Mouse (Mus musculus) urinary bladder, postnatal 14 days (tissue): ENCODE results near the gene Slc35f3.

Experiments
- DNase-seq: peaks from one replicate; pipeline ENCODE4 v3.0.0; 2021; ENCODE audit warnings: low spot score

The Slc35f3 gene

DNA sequence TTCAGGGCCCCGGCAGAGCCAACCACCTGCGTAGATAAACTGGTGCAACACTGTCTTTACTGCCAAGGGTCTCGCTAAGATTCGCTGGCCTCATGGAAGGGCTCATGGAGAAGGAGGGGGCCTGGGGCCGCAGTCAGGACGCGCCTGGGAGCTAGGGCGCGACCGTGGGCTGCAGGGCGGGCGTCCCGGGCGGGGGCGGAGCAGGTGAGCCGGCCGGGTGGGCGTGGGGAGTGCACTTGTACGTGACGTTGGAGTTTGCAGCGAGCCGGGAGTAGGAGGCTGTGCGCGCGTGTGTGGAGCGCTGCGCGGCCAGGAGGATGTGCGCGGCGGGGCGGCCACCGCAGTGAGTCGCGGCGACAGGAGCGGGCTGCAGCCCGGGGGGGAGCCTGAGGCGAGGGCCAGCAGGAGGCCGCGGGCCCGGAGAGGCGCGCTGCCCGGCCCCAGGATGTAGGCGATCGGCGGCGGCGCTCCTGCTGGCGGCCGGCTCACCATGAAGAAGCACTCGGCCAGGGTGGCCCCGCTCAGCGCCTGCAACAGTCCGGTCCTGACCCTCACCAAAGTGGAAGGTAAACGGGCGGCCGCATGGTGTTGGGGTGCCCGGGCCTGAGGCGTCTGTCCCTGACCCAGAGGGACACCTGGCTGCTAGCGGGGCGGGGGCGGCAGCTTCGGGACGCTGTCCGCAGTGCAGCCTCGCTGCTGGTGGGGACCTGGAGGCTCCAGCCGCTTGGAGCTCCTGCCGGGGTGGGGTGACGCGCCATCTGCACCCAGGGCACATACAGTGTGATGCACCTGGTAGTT lies at the start of gene Slc35f3:
TSS of gene Slc35f3 (plus strand) at position 263 of the 798 bp plus-strand sequence.
- DNase-seq: peak; percentile 9

DNA sequence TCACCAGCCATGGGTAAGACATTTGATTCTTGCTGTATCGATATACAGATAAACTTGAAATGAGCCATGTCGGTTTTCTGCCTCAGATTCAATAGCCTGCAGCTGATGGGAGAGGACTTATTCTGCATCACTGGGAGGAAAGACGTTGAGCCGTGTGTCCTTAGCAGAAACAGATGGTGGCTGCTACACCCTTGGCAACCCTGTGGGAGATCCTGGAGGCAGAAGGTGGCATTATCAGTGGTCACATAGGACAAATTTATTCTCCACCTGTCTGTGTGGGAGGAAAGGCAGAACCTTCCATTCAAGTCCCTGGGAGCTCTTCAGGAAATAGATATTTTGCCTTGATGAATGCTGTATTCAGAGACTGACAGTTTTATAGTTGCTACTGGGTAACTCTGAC lies 47.9 kb upstream of the Slc35f3 start:
- no peak for DNase-seq

DNA sequence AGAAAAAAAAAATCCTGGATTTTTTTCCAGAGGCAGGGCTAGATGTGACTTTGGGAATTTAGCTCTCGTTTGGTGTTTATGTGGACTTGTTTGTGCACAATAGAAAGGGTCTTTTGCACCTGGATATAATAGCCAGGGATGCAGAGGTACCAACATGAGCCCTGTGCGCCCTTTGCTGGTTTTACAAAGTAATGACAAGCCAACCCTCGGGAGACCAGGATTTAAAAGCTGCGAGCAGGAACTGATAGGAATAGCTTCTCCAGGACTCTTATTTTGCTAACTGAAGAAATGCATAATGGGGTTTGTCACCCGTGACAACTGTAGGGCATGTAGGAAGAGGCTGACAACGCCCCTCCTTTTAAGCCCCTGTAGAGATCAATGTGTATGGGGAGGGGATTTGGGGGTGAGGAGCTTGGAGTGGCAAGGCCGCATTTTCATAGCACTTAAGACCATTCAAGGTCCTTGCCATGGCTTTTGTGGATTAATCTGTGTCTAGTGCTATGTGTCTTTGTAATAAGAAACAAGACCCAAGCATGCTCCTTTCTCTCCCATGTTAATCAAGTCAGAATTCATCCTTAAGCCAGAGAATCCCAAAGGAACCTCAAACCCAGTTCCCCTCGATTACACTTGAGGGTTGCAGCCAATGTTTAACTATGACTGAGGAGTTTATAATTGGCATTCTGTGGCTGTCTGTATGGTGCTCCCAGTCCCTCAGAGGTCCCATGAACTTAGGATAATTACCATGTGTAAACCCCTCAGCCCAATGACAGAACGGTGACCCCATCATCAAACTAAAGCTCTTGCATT lies 41.6 kb upstream of the Slc35f3 start:
- DNase-seq: no peak

DNA sequence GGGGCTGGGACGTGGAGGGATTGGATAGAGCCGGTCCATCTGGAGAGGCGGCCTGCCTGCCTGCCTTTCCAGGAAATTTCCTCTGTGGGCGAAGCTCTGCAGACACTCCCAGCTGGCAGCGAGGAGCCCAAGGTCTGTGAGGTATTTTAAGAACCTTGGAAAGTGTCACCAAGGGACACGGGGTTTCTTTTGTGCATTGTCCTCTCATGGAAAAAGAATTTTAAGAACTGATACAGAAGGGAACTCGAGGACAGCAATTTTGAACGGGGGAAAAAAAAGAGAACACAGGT lies 41.0 kb upstream of the Slc35f3 start:
- no peak for DNase-seq

DNA sequence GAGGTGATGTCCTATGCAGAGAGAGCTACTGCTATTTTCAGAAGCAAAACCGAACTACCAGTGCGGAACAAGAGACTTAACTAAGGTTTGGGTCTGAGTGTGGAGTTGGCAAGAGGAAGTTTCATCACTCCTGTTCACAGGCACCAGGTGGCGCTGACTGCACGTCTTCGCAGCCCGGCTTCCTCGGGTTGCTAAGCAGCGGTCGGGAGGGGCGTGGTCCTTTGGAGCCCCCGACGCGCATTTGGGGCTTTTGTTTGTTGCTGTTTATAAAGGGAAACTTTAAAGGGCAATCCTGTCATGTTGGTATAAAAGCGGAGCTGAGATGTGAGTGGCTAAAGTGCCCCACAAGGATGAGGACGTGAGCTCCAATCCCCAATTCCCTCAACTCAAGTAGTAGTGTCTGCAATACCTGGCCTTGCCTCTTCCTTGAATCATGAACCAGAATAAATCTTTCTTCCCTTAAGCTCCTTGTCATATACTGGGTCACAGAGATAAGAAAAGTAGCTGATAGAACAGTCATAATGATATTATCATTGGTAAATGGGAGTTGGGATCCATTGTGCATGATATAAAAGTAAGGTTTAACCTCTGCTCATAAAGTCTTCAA lies 40.1 kb upstream of the Slc35f3 start:
- peak; percentile 68 for DNase-seq

DNA sequence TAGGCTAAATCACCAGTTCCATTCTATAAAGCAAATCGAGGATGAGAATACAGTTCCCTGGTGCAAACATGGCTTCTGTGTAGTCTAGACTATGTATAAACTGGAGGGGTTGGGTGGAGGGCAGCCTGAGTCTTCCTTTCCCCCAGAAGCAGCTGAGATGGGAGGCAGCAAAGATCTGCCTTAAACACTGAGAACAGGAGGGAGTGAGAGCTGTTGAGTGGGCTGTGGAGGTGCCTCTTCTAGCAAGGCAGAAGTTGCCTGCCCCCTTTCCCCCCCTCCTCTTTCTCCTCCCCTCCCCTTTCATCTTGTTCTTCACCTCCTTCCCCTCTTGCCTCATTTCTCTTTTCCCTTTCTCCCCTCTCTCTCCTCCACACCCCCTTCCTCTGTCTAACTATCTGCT lies 33.2 kb upstream of the Slc35f3 start:
- no peak for DNase-seq

DNA sequence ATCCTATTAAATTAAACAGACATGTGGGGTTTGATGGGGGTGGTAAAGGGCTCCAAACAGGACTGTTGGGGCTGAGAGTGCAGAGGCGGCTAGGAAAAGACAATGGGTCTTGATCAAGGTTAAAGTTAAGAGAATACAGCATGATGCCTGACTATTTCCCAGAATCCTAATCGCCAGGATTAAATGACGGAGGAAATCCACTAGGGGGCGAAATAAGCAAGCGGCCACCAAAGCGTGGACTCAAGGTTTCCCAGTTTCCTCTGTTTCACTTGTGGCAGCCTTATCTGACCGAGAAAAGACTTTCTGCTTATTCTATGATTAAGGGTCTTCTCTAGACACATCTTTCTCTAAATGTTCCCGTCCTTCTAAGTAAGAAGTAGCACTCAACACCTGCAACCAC lies 31.2 kb upstream of the Slc35f3 start:
- DNase-seq: no peak

DNA sequence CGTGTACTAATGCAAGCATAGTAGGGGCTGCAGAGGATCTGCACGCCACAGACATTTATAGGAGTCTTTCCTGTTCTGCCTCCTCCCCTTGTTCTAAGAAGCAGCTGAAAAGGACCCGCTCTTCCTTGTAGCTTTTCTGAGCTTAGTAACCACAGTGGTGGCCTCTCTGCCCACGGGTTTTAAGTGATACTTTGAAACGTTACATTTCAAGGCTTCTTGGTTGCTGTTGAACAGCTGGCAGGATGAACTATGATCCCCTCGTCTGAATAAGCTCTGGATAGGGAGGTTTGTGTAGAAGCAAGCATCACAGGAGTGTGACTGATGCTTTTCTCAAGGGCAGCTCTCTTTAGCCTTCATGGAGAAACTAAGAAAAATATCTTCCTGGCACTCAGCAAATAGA lies 28.6 kb upstream of the Slc35f3 start:
- DNase-seq: no peak

DNA sequence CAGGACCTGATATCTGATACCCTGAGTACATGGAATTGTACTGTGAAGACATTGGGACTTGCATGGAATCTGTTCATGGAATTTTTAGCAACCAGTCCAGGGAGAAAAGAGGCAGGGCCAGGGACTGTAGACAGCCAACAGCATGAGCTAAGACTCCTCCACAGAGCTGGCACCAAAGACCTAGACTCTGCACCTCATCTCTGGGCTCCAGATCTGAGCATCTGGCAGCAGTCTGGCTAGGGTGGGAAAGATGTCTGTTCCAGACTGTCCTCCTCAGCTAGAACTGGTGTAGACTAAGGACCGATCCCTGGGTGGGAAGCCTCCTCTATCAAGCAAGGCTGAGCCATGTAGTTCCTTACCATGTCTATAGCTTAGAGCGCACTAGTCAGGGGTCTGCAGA lies 25.9 kb upstream of the Slc35f3 start:
- no peak for DNase-seq

DNA sequence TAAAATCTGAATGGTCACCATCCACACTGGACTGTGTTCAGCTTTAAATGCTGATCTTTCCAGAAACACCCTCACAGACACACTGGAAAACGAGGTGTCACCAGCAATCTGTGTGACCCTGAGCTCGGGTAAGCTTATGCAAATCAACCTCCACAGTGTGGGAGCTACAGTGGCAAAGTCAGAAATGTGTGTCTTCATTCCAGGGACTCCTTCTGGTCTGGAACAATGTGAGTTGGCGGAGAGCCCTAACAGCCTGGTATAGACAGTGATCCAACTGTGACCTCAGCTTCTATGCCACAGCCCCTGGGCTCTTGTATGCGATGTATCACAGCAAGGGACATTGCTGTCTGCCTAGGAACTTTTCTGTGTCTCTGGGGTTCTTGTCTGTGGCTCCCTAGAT lies 25.3 kb upstream of the Slc35f3 start:
- DNase-seq: no peak

DNA sequence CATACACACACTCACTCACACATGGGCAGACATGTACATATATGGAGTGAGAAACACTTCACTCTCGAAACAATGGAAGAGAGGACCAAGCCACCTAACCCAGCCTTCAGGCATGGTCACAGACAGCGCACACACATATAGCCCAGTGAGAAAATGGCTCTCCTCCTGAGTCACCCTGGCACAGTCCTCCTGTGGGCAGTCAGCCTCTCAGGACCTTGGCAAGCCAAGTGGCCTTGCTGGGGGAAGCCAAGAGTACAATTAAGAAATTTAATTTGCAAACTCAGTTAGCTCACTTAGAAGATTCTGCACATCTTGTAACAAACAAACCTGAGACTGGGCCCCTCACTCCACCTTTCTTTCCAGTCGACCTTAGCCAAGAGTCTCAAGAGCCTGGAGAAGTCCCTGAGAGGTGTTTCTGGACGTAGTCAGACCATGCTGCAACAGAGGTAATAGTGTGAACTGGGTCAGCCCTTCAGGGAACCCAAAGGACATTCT lies 23.4 kb upstream of the Slc35f3 start:
- no peak for DNase-seq

DNA sequence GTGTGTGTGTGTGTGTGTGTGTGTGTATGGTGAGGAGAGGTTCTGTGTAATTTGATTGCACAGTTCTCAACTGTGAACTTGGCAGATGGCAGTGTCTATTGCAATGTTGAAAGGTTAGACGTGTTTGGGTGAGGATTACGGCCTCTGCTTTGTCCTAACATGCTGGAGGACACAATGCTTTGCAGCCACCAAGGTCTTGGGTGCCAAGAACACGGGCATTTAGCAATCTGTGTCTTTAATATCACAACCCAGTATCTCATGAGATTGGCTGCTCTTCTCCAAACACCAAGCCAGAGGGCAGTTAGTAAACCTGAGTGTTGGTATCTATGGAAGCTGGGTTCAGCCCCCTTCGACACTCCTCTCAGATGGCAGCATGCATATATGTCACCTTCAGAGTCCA lies 22.5 kb upstream of the Slc35f3 start:
- no peak for DNase-seq

DNA sequence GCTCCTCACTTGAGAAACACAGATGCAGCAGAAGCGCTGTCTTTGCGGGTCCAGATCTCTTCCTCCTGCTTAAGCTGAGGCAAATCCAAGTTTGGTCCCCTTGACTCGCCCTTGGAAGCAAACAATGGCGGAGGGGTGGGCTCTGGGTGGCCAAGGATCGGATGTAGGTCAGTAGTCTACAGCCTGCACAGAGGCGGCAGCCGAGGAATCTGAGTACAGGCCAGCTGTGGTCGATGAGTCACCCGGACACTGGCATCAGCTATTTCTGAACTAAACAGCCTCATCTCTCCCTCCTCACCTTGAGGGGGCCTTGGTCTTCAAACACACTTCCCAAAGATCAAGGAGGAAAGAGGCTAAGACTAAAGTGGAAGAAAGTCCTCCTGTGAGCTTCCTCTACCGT lies 6.4 kb upstream of the Slc35f3 start:
- no peak for DNase-seq

DNA sequence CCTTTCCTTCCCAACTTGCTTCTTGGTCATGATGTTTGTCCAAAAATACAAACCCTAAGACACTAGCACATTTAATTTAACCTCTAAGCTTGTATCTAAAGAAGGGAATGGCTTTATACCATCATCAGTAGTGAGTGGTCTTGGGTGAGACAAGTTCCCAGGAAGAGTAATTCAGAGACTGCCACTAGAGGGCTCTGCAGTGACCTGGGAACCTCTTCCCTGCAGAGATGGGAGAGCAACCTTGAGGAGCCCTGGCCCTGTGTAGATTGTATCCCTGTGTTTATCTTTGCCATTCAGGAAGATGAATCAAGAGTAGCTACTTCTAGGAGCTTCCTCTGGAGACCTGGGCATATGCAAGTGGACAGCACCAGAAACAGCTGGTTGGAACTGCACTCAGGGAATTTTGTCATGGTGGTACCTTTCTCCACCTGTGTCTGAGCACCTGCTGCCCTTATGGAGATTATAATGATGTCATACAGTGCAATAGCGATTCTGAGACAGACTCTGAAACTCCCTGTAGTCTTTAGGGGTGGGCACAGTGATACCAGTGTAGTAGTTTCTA lies 993 bp upstream of the Slc35f3 start:
- peak; percentile 39 for DNase-seq

DNA sequence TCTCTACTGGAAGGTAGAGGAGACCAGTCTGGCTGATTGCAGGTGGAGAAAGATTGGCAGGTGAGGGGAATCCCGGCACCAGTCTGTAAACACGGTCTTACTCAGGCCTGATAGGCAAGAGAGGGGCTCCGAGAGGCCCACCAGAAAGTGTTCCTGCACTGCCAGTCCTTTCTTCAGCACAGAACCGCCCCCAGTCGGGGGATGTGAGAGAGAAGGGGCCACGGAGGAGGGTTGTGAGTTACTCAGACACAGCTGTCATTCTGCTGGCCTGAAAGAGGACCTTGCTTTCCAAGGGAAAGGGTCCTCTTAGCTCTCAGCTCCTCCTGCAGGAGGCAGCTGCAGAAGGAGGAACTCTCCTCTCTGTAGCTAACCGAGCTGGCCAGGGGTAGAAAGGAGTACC lies 975 bp downstream of the Slc35f3 start:
- DNase-seq: no peak

DNA sequence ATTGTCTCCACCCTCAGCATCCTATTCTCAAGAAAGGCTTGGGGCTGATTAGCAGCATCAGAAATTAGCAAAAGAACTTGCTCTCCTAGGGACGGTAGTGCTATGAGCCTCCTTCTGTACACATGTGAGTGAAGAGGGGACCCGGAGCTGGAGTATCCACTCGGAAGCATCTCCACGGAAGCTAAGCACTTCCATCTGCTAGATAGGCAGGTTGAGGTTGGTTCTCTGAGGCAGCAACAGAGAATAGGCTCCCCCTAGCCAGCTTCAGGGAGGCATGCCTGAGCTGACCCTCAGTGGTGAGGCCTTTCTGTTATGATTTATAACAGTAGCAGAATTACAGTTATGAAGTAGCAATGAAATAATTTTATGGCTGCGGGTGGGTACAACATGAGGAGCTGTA lies 2.0 kb downstream of the Slc35f3 start:
- DNase-seq: no peak

DNA sequence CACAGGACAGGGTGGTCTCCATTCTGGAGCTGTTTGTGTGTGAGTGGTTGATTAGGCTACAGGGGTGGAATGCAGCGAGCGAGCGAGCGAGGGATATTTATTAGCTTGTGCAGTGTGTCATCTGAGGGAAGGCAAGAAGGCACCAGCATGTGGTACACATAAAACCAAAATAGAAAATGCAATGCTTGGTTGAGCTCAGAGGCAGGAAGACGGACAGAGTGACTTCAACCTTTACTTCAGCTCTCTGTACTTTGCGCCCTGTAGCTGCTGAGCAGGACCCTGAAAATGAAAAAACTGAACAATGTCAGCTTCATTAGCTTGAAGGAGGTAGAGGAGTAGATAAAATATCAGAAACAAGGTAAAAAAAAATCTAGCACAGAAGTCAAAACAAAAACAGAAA lies 3.2 kb downstream of the Slc35f3 start:
- no peak for DNase-seq

DNA sequence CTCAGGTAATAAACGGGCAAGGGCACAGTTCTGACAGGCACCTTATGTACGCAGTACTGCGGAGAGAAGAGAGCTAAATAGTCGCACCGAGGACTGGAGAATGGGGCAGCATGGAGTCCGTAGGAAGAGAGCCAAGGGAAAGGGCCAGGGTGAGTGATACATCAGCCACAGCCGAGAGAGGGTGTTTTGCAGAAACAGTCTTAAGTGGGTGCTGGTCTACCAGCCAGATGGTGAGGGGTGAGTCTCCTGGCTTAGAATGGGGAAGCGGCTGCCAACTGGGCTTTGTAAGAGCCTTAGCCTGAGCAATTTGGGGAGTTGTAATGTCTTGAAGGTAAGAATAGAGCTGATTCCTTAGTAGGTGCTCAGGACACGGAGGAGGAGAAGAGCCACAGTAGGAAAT lies 8.8 kb downstream of the Slc35f3 start:
- DNase-seq: no peak

DNA sequence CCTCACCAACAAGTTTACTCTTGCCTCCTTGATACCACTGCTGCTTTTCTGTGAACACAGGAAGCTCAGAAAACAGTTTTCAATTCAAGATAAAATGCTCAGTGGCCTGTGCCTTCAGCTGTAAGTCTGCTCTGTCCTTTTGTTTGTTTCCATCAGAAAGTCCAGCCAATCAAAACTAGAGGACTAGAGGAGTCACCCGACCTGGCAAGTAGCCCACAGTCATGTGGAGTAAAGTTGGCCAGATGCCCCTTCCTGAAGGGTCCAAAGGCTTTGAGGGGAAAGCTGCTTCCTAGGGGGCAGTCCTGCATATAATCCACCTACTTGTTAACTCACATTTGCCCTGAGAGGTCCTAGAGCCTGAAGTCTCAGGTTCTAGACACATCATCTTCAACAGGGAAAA lies 10.7 kb downstream of the Slc35f3 start:
- peak; percentile 47 for DNase-seq

DNA sequence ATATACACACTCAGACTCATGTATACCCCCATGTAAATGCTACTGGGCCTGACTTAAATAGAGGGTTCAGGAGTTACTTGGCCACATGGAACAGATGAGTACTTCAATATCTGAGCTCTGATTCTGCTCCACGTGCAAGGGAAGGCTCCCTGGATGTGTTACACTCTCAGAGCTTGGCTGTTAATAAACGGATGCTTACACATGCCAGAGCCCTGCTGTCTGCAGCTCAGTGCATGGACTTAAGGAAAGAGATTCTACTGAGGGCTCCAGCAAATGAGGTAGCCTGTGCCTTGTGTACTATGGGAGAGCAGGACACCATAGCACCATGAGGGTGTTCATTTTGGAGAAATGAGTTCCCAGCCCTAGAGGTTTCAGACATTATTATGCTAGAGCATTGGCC lies 26.6 kb downstream of the Slc35f3 start:
- DNase-seq: no peak

DNA sequence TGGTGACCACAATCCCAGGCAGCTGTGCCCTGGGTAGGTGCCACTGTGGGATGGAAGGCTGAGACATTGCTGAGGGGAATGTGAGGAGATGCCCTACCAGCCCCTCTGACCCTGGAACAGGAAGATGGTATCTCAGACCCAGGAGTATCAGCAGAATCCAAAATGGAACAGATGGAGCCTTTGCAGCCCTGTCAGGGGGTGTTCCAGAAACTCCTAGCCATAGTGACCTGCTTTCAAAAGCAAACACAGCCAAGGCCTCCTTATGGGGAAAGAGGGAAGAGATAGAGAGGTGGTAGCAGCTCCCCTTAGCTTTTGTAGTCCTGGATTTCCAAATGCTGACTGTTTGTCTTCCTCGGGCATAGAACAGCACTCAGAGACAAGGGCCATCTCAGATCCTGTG lies 27.8 kb downstream of the Slc35f3 start:
- DNase-seq: no peak

DNA sequence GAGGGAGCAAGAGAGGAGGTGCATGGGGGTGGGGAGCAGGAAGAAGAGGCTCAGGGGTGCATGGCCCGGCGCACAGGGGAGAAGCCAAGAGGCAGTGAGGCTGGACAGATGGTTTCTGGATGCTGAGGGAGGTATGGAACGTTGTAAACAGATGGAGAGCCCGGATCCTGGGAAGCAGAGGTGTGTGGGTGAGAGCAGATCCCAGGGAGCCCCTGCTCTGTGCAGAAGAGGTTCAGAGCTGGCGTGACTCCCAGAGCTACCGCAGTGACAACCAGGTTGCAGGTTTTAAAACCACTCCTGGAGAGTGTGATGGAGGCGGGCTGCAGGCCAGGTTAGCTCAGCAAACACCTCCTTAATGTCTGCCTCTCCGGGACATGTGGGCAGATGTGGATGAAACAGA lies 28.4 kb downstream of the Slc35f3 start:
- no peak for DNase-seq

DNA sequence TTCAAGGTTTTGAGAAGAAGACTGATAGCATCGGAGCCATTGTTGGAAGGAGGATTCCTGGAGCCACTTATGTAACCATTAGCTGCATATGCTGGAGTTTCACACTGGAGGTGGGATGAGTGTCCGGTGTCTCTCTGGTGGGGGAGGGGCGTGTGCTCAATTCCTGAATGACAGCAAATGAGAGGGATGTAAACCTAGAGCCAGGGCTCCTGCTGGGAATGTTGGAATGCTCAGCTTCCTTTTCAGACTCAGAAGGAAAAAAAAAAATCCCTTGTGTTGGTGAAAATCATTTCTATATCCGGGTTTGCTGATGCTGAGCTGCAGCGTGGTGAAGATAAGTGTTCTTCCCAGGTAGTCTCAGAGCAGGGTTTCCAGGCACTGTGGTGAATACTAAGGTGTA lies 29.4 kb downstream of the Slc35f3 start:
- DNase-seq: no peak
